Comparison of ENCODE assay signal across 26 mouse cellular contexts in genomic region chr11:105941973-105942372, GRCm38 (mm10). TPM values are rescaled to one million over a fixed set of nuclear protein-coding genes. Genes with fewer than 3 reads are reported as not detected.
DNase-seq lines count a peak whose midpoint lies in the region; ATAC-seq lines count a peak whose summit lies in the region.
"Had no signal": no experiment of that assay in that cellular context is flagged by ENCODE, and none has a peak within 500 bp of the region (broad histone marks: within the 10 kb centered on the region; RNA-seq: fewer than 3 reads in every experiment).

No protein-coding gene starts in this region.

- no peak for ATAC-seq in hindbrain, embryonic 16.5 days
- ATAC-seq in hindbrain, embryonic 14.5 days (ENCODE audit: low FRiP score), result no peak
- no peak for ATAC-seq in neural tube, embryonic 12.5 days (ENCODE audit: low FRiP score, low read depth)
- no peak for ATAC-seq in forebrain, embryonic 15.5 days (replicated peaks)
- ATAC-seq: activated CD4-positive, CD25-positive, alpha-beta regulatory T cell, adult 4 months; forebrain, embryonic 16.5 days; hindbrain, postnatal 0 days; Patski had no signal

- no peak overlapping the region for H3K27ac ChIP-seq in hindbrain, embryonic 16.5 days (ENCODE audit: low read depth, low read length)
- H3K27ac ChIP-seq in hindbrain, embryonic 14.5 days, result no peak overlapping the region
- H3K27ac ChIP-seq in neural tube, embryonic 12.5 days, result no peak overlapping the region
- no peak overlapping the region for H3K27ac ChIP-seq in forebrain, embryonic 15.5 days (replicated peaks)
- H3K27ac ChIP-seq: embryonic facial prominence, embryonic 12.5 days; heart, adult 2 months; heart, embryonic 15.5 days; hindbrain, postnatal 0 days had no signal

- no peaks in the 10 kb centered on the region for H3K27me3 ChIP-seq in hindbrain, embryonic 16.5 days (replicated peaks; ENCODE audit: control insufficient read depth, insufficient read depth, low read length)
- no peaks in the 10 kb centered on the region for H3K27me3 ChIP-seq in hindbrain, embryonic 14.5 days (ENCODE audit: control insufficient read depth, insufficient read depth, low read length)
- peaks cover 33% of the 10 kb centered on the region for H3K27me3 ChIP-seq in neural tube, embryonic 12.5 days (replicated peaks)
- H3K27me3 ChIP-seq in forebrain, embryonic 15.5 days, result no peaks in the 10 kb centered on the region
- H3K27me3 ChIP-seq: Patski had no signal

- no peaks in the 10 kb centered on the region for H3K36me3 ChIP-seq in hindbrain, embryonic 16.5 days (ENCODE audit: control insufficient read depth, insufficient read depth, low read length)
- H3K36me3 ChIP-seq in hindbrain, embryonic 14.5 days (replicated peaks; ENCODE audit: control insufficient read depth, insufficient read depth), result no peaks in the 10 kb centered on the region
- H3K36me3 ChIP-seq in neural tube, embryonic 12.5 days, result no peaks in the 10 kb centered on the region
- H3K36me3 ChIP-seq in forebrain, embryonic 15.5 days, result no peaks in the 10 kb centered on the region
- H3K36me3 ChIP-seq: embryonic facial prominence, embryonic 12.5 days; heart, embryonic 15.5 days had no signal

- H3K4me3 ChIP-seq in hindbrain, embryonic 16.5 days (ENCODE audit: low read length), result no peak overlapping the region
- no peak overlapping the region for H3K4me3 ChIP-seq in hindbrain, embryonic 14.5 days (replicated peaks; ENCODE audit: low read length)
- no peak overlapping the region for H3K4me3 ChIP-seq in neural tube, embryonic 12.5 days
- no peak overlapping the region for H3K4me3 ChIP-seq in forebrain, embryonic 15.5 days
- H3K4me3 ChIP-seq: embryonic facial prominence, embryonic 12.5 days; heart, adult 2 months; heart, embryonic 15.5 days had no signal

- H3K4me1 ChIP-seq in hindbrain, embryonic 16.5 days (ENCODE audit: control insufficient read depth, insufficient read depth, low read depth, low read length), result peaks cover 13% of the 10 kb centered on the region
- H3K4me1 ChIP-seq in hindbrain, embryonic 14.5 days (replicated peaks; ENCODE audit: control insufficient read depth, insufficient read depth, low read length), result peaks cover 17% of the 10 kb centered on the region
- peaks cover 11% of the 10 kb centered on the region; the same call in 1 of the 2 replicates for H3K4me1 ChIP-seq in neural tube, embryonic 12.5 days
- peaks cover 13% of the 10 kb centered on the region for H3K4me1 ChIP-seq in forebrain, embryonic 15.5 days

- no peak overlapping the region for H3K4me2 ChIP-seq in hindbrain, embryonic 16.5 days (ENCODE audit: low read length)
- no peak overlapping the region for H3K4me2 ChIP-seq in hindbrain, embryonic 14.5 days (replicated peaks)
- no peak overlapping the region for H3K4me2 ChIP-seq in neural tube, embryonic 12.5 days (replicated peaks)
- H3K4me2 ChIP-seq in forebrain, embryonic 15.5 days (replicated peaks), result no peak overlapping the region
- H3K4me2 ChIP-seq: embryonic facial prominence, embryonic 12.5 days; heart, embryonic 11.5 days; heart, embryonic 15.5 days had no signal

- 63% methylated on average over 8 of the region's 8 CpGs for WGBS in hindbrain, embryonic 16.5 days
- 57% methylated on average over 8 of the region's 8 CpGs for WGBS in hindbrain, embryonic 14.5 days
- 76% methylated on average over 8 of the region's 8 CpGs for whole genome bisulfite sequencing in neural tube, embryonic 12.5 days
- WGBS in forebrain, embryonic 15.5 days, result 65% methylated on average over 8 of the region's 8 CpGs

- H3K9ac ChIP-seq in hindbrain, embryonic 16.5 days (ENCODE audit: low read depth, low read length), result 0 out of 2 replicates have a peak overlapping the region, but pooled peaks have one; percentile 10
- no peak overlapping the region for H3K9ac ChIP-seq in hindbrain, embryonic 14.5 days
- H3K9ac ChIP-seq in neural tube, embryonic 12.5 days, result 0 out of 2 replicates have a peak overlapping the region, but pooled peaks have one; percentile 13
- H3K9ac ChIP-seq in forebrain, embryonic 15.5 days (replicated peaks), result no peak overlapping the region
- H3K9ac ChIP-seq: embryonic facial prominence, embryonic 12.5 days; heart, embryonic 15.5 days had no signal

- DNase-seq in adrenal gland, adult 2 months, result peak; percentile 32
- no peak for DNase-seq in adrenal gland, postnatal 4 days (ENCODE audit: low spot score in 2 of 2)
- DNase-seq in hindbrain, embryonic 14.5 days (ENCODE audit: low spot score), result no peak
- DNase-seq in neural tube, embryonic 10.5 days (ENCODE audit: extremely low spot score, low spot score), result no peak
- DNase-seq: adrenal gland, postnatal 25 days; cerebellum, adult 2 months; cerebellum, postnatal 10 days; gastrocnemius, postnatal 14 days; heart, adult 2 months; heart, postnatal 14 days had no signal

- H3K9me3 ChIP-seq in hindbrain, embryonic 16.5 days (ENCODE audit: control insufficient read depth, low read length), result no peaks in the 10 kb centered on the region
- no peaks in the 10 kb centered on the region for H3K9me3 ChIP-seq in hindbrain, embryonic 14.5 days (ENCODE audit: control insufficient read depth, low read length)
- no peaks in the 10 kb centered on the region for H3K9me3 ChIP-seq in neural tube, embryonic 12.5 days
- H3K9me3 ChIP-seq in forebrain, embryonic 15.5 days, result no peaks in the 10 kb centered on the region
- H3K9me3 ChIP-seq: embryonic facial prominence, embryonic 12.5 days; heart, embryonic 15.5 days had no signal

RNA-seq across cellular contexts. Expression of gene Cyb561, which starts 11.2 kb away (rescaled TPM):
- 100 to 1,000 TPM; 103 to 236 TPM for total RNA-seq in adrenal gland, adult 2 months (2021)
- 127 and 140 TPM in 2 replicates for polyA plus RNA-seq in adrenal gland, adult 2 months (2012; rRNA removed)
- total RNA-seq in adrenal gland, postnatal 4 days (2021), result 100 to 1,000 TPM; 189 to 197 TPM
- 63.8 and 65.4 TPM in 2 replicates for polyA plus RNA-seq in hindbrain, embryonic 16.5 days (2015; fragmentation: Nextera tagmentation; extraction: Ambion mirVana)
- 48.9 and 55.1 TPM in 2 replicates for polyA plus RNA-seq in hindbrain, embryonic 14.5 days (2014; fragmentation: Nextera tagmentation; extraction: Ambion mirVana)
- polyA plus RNA-seq in neural tube, embryonic 12.5 days (2016; fragmentation: Nextera tagmentation; extraction: Ambion mirVana), result 18.9 and 21.8 TPM in 2 replicates
- 32.3 and 32.5 TPM in 2 replicates for polyA plus RNA-seq in forebrain, embryonic 15.5 days (2015; fragmentation: Nextera tagmentation; extraction: Ambion mirVana)

RNA-seq across cellular contexts. Expression of gene Ace, which starts 25.8 kb away (rescaled TPM):
- 10 to 100 TPM in 1 of 2 experiments, 1 to 10 TPM in 1; 9.3 to 15.9 TPM for total RNA-seq in adrenal gland, adult 2 months (2021)
- polyA plus RNA-seq in adrenal gland, adult 2 months (2012; rRNA removed), result 8.3 and 11.8 TPM in 2 replicates
- 10 to 100 TPM; 12.3 to 19.9 TPM for total RNA-seq in adrenal gland, postnatal 4 days (2021)
- polyA plus RNA-seq in hindbrain, embryonic 16.5 days (2015; fragmentation: Nextera tagmentation; extraction: Ambion mirVana), result 8.6 and 9.9 TPM in 2 replicates
- 6.0 and 6.8 TPM in 2 replicates for polyA plus RNA-seq in hindbrain, embryonic 14.5 days (2014; fragmentation: Nextera tagmentation; extraction: Ambion mirVana)
- 1.0 and 1.1 TPM in 2 replicates for polyA plus RNA-seq in neural tube, embryonic 12.5 days (2016; fragmentation: Nextera tagmentation; extraction: Ambion mirVana)
- polyA plus RNA-seq in forebrain, embryonic 15.5 days (2015; fragmentation: Nextera tagmentation; extraction: Ambion mirVana), result 2.3 and 2.5 TPM in 2 replicates
- total RNA-seq: MEL had no signal

RNA-seq across cellular contexts. Expression of gene Ace3, which starts 52.5 kb away (rescaled TPM):
- total RNA-seq in adrenal gland, adult 2 months (2021), result not detected
- not detected in 2 replicates for polyA plus RNA-seq in adrenal gland, adult 2 months (2012; rRNA removed)
- total RNA-seq in adrenal gland, postnatal 4 days (2021), result not detected
- polyA plus RNA-seq in hindbrain, embryonic 16.5 days (2015; fragmentation: Nextera tagmentation; extraction: Ambion mirVana), result 0.06 TPM in 1 of 2 replicates, not detected in the other
- not detected in 2 replicates for polyA plus RNA-seq in hindbrain, embryonic 14.5 days (2014; fragmentation: Nextera tagmentation; extraction: Ambion mirVana)
- not detected in 2 replicates for polyA plus RNA-seq in neural tube, embryonic 12.5 days (2016; fragmentation: Nextera tagmentation; extraction: Ambion mirVana)
- polyA plus RNA-seq in forebrain, embryonic 15.5 days (2015; fragmentation: Nextera tagmentation; extraction: Ambion mirVana), result 0.08 TPM in 1 of 2 replicates, not detected in the other
- total RNA-seq: adrenal gland, postnatal 25 days; gastrocnemius, adult 18-20 months; gastrocnemius, postnatal 14 days; heart, adult 2 months; heart, postnatal 14 days; hematopoietic stem cell, adult 5-6 weeks; hindbrain, postnatal 0 days; MEL had no signal
- polyA plus RNA-seq: activated CD4-positive, CD25-positive, alpha-beta regulatory T cell, adult 4 months; C2C12; cerebellum, adult 2 months; embryonic facial prominence, embryonic 12.5 days; forebrain, embryonic 11.5 days; forebrain, embryonic 16.5 days; heart, adult 2 months; heart, embryonic 11.5 days; heart, embryonic 15.5 days; hindbrain, postnatal 0 days; intestine, embryonic 14.5 days; Patski had no signal

Comparison
In these comparisons a context has a peak if more than half of its experiments do, and no peak if none do; other contexts are left out.
1. H3K9ac ChIP-seq: peak in hindbrain, embryonic 16.5 days (single experiment) and neural tube, embryonic 12.5 days (single experiment); none in hindbrain, embryonic 14.5 days (single experiment) and forebrain, embryonic 15.5 days (single experiment).